Mouse (Mus musculus) kidney, adult 2 months (tissue): ENCODE data around the gene 4930426L09Rik.

Experiments
- CTCF ChIP-seq: fragments of 200-500 bp; conservative IDR thresholded peaks from 2 replicates; pipeline ENCODE4 v1.5.1; 2011; ENCODE audit warnings: low read depth, mild to moderate bottlenecking, control low read depth, low read length, moderate library complexity, mixed read lengths; ENCODE audit not compliant: insufficient read depth, insufficient read length
- POLR2A ChIP-seq: fragments of 200-500 bp; IDR thresholded peaks from one replicate; pipeline ENCODE4 v1.6.1; 2011; ENCODE audit warnings: low read depth, low read length, control low read depth

DNA sequence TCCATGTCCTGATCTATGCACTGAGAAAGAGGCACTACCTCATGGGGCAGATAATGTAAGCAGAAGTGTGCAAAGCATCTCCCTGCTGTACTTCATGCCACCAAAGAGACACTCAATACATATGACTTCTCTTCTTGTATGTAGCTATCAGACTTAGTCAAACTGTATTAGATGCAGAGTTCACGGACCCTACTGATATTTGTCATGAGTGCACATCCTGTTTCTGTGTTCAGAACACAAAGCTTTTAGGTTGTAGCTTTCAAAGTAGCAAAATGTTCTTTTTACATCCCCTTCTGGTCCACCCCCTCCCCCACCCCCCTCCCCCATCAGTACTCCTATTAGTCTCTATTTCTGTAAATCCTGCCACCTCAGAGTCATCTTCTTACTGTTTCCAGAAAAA, 51.2 kb downstream of the 4930426L09Rik start:
- no peak for TF ChIP-seq CTCF
- no peak for TF ChIP-seq POLR2A
